Mouse (Mus musculus) heart, embryonic 11.5 days (tissue): ENCODE data around the gene Selenon. TPM values are rescaled to one million over a fixed set of nuclear protein-coding genes. Genes with fewer than 3 reads are reported as not detected.
"Not testable (repeated sequence)": the region's sequence is repeated elsewhere in the genome, so short reads cannot be mapped to it uniquely, and the experiment has no call there.

ENCODE experiments used
- ATAC-seq: fragments of 200-750 bp; cut with Nextera tagmentation; replicated peaks from 2 replicates; pipeline ENCODE4 v1.8.0; 2017; ENCODE audit warnings: moderate library complexity; ENCODE audit not compliant: insufficient number of reproducible peaks, low FRiP score, low TSS enrichment
- H3K27ac ChIP-seq: fragments of 300-500 bp; sonication (generic); 2 replicates; pipeline ENCODE4 v1.5.1; 2014; ENCODE audit warnings: mild to moderate bottlenecking, low read depth, low read length
- H3K27me3 ChIP-seq: fragments of 300-500 bp; sonication (generic); 2 replicates; pipeline ENCODE4 v1.6.1; 2014; ENCODE audit warnings: mild to moderate bottlenecking, low read length, mixed read lengths; ENCODE audit not compliant: control insufficient read depth, insufficient read depth
- H3K36me3 ChIP-seq: fragments of 300-500 bp; sonication (generic); 2 replicates; pipeline ENCODE4 v1.6.1; 2014; ENCODE audit warnings: mild to moderate bottlenecking, low read length, moderate library complexity, mixed read lengths; ENCODE audit not compliant: control insufficient read depth, insufficient read depth
- H3K4me1 ChIP-seq: fragments of 300-500 bp; sonication (generic); 2 replicates; pipeline ENCODE4 v1.6.1; 2014; ENCODE audit warnings: low read length; ENCODE audit not compliant: control insufficient read depth, insufficient read depth
- H3K4me2 ChIP-seq: fragments of 300-500 bp; sonication (generic); 2 replicates; pipeline ENCODE4 v1.6.1; 2014; ENCODE audit warnings: mild to moderate bottlenecking, moderate library complexity
- H3K4me3 ChIP-seq: fragments of 300-500 bp; sonication (generic); 2 replicates; pipeline ENCODE4 v1.5.1; 2014; ENCODE audit warnings: low read depth, low read length
- H3K9ac ChIP-seq: fragments of 300-500 bp; sonication (generic); 2 replicates; pipeline ENCODE4 v1.6.1; 2014; ENCODE audit warnings: mild to moderate bottlenecking, low read depth, low read length, moderate library complexity
- H3K9me3 ChIP-seq: fragments of 300-500 bp; sonication (generic); replicated peaks from 2 replicates; pipeline ENCODE4 v1.6.1; 2016; ENCODE audit warnings: low read length; ENCODE audit not compliant: control insufficient read depth
- WGBS: fragments of 180-500 bp; shearing (Covaris S2); extraction: QIAGEN DNeasy Blood & Tissue Kit; methylation state at CpG from one replicate; pipeline ENCODE4 v1.1.7; 2014; ENCODE audit not compliant: insufficient replicate concordance; 5-methylcytosine and 5-hydroxymethylcytosine counted together
- polyA plus RNA-seq: library from polyadenylated mRNA; unstranded; fragments of >200 nt; fragmentation: Nextera tagmentation; extraction: Ambion mirVana; gene quantifications from 2 replicates; pipeline ENCODE4 v1.2.1, GENCODE M21; 2014

Gene Selenon
- polyA plus RNA-seq, 1 experiment from 2014 or later, result 22.4 TPM

- H3K27ac ChIP-seq, result no peak overlapping the region
- H3K4me1 ChIP-seq, result no peaks in the 10 kb centered on the region
- 82% methylated on average over 4 of the region's 4 CpGs for WGBS
- H3K4me2 ChIP-seq, result no peak overlapping the region
- H3K36me3 ChIP-seq, result 0 out of 2 replicates have a peak, but pooled peaks cover 2% of the 10 kb centered on the region
- H3K27me3 ChIP-seq, result no peaks in the 10 kb centered on the region
- no peak overlapping the region for H3K9ac ChIP-seq
- H3K9me3 ChIP-seq, result no peaks in the 10 kb centered on the region
- H3K4me3 ChIP-seq, result no peak overlapping the region
- no peak for ATAC-seq
These were observed 46.6 kb downstream of the Selenon start for GRCm38 (mm10) chr4:134505303-134505789.

- Histone ChIP-seq H3K27me3 (no peaks in the 10 kb centered on the region), H3K4me3 (no peak overlapping the region), H3K27ac (no peak overlapping the region), H3K9ac (no peak overlapping the region), H3K4me2 (no peak overlapping the region), H3K9me3 (no peaks in the 10 kb centered on the region), H3K36me3 (0 out of 2 replicates have a peak, but pooled peaks cover 2% of the 10 kb centered on the region), H3K4me1 (no peaks in the 10 kb centered on the region)
- WGBS, result 68% methylated on average over 4 of the region's 4 CpGs
- no peak for ATAC-seq
These were observed 48.1 kb downstream of the Selenon start for GRCm38 (mm10) chr4:134503686-134504357.

- Histone ChIP-seq H3K27me3 (no peaks in the 10 kb centered on the region), H3K4me1 (peaks cover 23% of the 10 kb centered on the region), H3K9ac (no peak overlapping the region), H3K4me3 (no peak overlapping the region), H3K27ac (no peak overlapping the region), H3K9me3 (no peaks in the 10 kb centered on the region), H3K36me3 (no peaks in the 10 kb centered on the region), H3K4me2 (no peak overlapping the region)
- 89% methylated on average over 6 of the region's 6 CpGs for WGBS
- ATAC-seq, result no peak
These were observed 50.9 kb downstream of the Selenon start for GRCm38 (mm10) chr4:134501095-134501494.

- not testable (repeated sequence) for ATAC-seq, H3K27me3 ChIP-seq, H3K9me3 ChIP-seq, H3K4me3 ChIP-seq, H3K9ac ChIP-seq, H3K27ac ChIP-seq, H3K36me3 ChIP-seq, H3K4me2 ChIP-seq
- 77% methylated on average over 6 of the region's 6 CpGs for WGBS
- peaks cover 41% of the 10 kb centered on the region for H3K4me1 ChIP-seq
These were observed 53.0 kb downstream of the Selenon start for GRCm38 (mm10) chr4:134498983-134499382.

- peaks cover 41% of the 10 kb centered on the region for H3K4me1 ChIP-seq
- H3K4me3 ChIP-seq, result no peak overlapping the region; the same call in 1 of the 2 replicates
- 64% methylated on average over 12 of the region's 12 CpGs for WGBS
- H3K9ac ChIP-seq, result peak overlapping the region; percentile 77; the same call in 1 of the 2 replicates
- ATAC-seq, result no peak
- no peak overlapping the region for H3K27ac ChIP-seq
- no peaks in the 10 kb centered on the region for H3K27me3 ChIP-seq
- H3K4me2 ChIP-seq, result peak overlapping the region; percentile 96
- H3K9me3 ChIP-seq, result no peaks in the 10 kb centered on the region
- no peaks in the 10 kb centered on the region for H3K36me3 ChIP-seq
These were observed 53.8 kb downstream of the Selenon start for GRCm38 (mm10) chr4:134497986-134498731.

- Histone ChIP-seq H3K27ac (peak overlapping the region; percentile 90), H3K4me2 (peak overlapping the region; percentile 96), H3K4me3 (peak overlapping the region; percentile 58), H3K36me3 (no peaks in the 10 kb centered on the region), H3K4me1 (peaks cover 41% of the 10 kb centered on the region), H3K9me3 (no peaks in the 10 kb centered on the region), H3K27me3 (no peaks in the 10 kb centered on the region), H3K9ac (peak overlapping the region; percentile 77)
- ATAC-seq, result peak; percentile 11; the same call in 1 of the 2 replicates
- WGBS, result 14% methylated on average over 6 of the region's 6 CpGs
These were observed 54.7 kb downstream of the Selenon start for GRCm38 (mm10) chr4:134497223-134497622.

- Histone ChIP-seq H3K27me3 (no peaks in the 10 kb centered on the region), H3K9me3 (no peaks in the 10 kb centered on the region), H3K27ac (peak within 1 kb of the TSS; percentile 90), H3K4me2 (peak within 1 kb of the TSS; percentile 96), H3K9ac (peak within 1 kb of the TSS; percentile 77), H3K4me1 (peaks cover 41% of the 10 kb centered on the region), H3K36me3 (no peaks in the 10 kb centered on the region), H3K4me3 (peak within 1 kb of the TSS; percentile 58)
- ATAC-seq, result peak; percentile 72
- WGBS, result under 1% methylated on average over 35 of the region's 35 CpGs
These were observed 55.3 kb downstream of the Selenon start, which contains the start of gene Paqr7 for GRCm38 (mm10) chr4:134496595-134497210. TSS of gene Paqr7 (plus strand) at chr4:134496697.

- Histone ChIP-seq H3K9ac (no peak overlapping the region), H3K4me3 (no peak overlapping the region), H3K9me3 (no peaks in the 10 kb centered on the region), H3K27ac (0 out of 2 replicates have a peak overlapping the region, but pooled peaks have one; percentile 90), H3K36me3 (no peaks in the 10 kb centered on the region), H3K4me1 (peaks cover 41% of the 10 kb centered on the region), H3K27me3 (no peaks in the 10 kb centered on the region), H3K4me2 (no peak overlapping the region)
- 58% methylated on average over 5 of the region's 5 CpGs for WGBS
- ATAC-seq, result no peak
These were observed 56.4 kb downstream of the Selenon start for GRCm38 (mm10) chr4:134495546-134495923.
